Mouse (Mus musculus): ENCODE data around the gene Rilp. TPM values are rescaled to one million over a fixed set of nuclear protein-coding genes. Genes with fewer than 3 reads are reported as not detected.

Rilp gene
- polyA plus RNA-seq, 1 experiment from 2014 or later = 0.27 TPM

GRCm38 (mm10) chr11:75538970-75539299, 29.0 kb downstream of the Rilp start:
- no peaks in the 10 kb centered on the region for H3K27me3 ChIP-seq (ENCODE audit: control insufficient read depth, insufficient read depth, low read length)
- H3K9ac ChIP-seq (replicated peaks; ENCODE audit: low read length) = no peak overlapping the region
- 90% methylated on average over 13 of the region's 13 CpGs for whole genome bisulfite sequencing
- H3K4me1 ChIP-seq (ENCODE audit: control insufficient read depth, insufficient read depth, low read length) = 0 out of 2 replicates have a peak, but pooled peaks cover 3% of the 10 kb centered on the region
- no peaks in the 10 kb centered on the region for H3K36me3 ChIP-seq (replicated peaks; ENCODE audit: control insufficient read depth, insufficient read depth, low read depth, low read length)
- H3K9me3 ChIP-seq (replicated peaks; ENCODE audit: control insufficient read depth, low read length) = no peaks in the 10 kb centered on the region
- H3K4me3 ChIP-seq (ENCODE audit: low read depth, low read length) = no peak overlapping the region
- H3K27ac ChIP-seq (replicated peaks; ENCODE audit: low read depth, low read length) = no peak overlapping the region
- H3K4me2 ChIP-seq (ENCODE audit: low read depth, low read length) = no peak overlapping the region
- DNase-seq (ENCODE audit: low spot score) (no peak), ATAC-seq (replicated peaks; ENCODE audit: insufficient number of reproducible peaks, low FRiP score, low TSS enrichment, low read depth) (no peak)

- DNase-seq (ENCODE audit: low spot score) = no peak
- 68% methylated on average over 8 of the region's 8 CpGs for WGBS
- ATAC-seq (replicated peaks; ENCODE audit: insufficient number of reproducible peaks, low FRiP score, low TSS enrichment, low read depth) = no peak
- Histone ChIP-seq H3K27ac (replicated peaks; ENCODE audit: low read depth, low read length) (no peak overlapping the region), H3K4me2 (ENCODE audit: low read depth, low read length) (no peak overlapping the region), H3K4me3 (ENCODE audit: low read depth, low read length) (no peak overlapping the region), H3K36me3 (replicated peaks; ENCODE audit: control insufficient read depth, insufficient read depth, low read depth, low read length) (no peaks in the 10 kb centered on the region), H3K27me3 (ENCODE audit: control insufficient read depth, insufficient read depth, low read length) (no peaks in the 10 kb centered on the region), H3K4me1 (ENCODE audit: control insufficient read depth, insufficient read depth, low read length) (0 out of 2 replicates have a peak, but pooled peaks cover 3% of the 10 kb centered on the region), H3K9ac (replicated peaks; ENCODE audit: low read length) (no peak overlapping the region), H3K9me3 (replicated peaks; ENCODE audit: control insufficient read depth, low read length) (no peaks in the 10 kb centered on the region)
These were observed 30.3 kb downstream of the Rilp start for GRCm38 (mm10) chr11:75540209-75540608.

- Histone ChIP-seq H3K9ac (replicated peaks; ENCODE audit: low read length) (no peak overlapping the region), H3K9me3 (replicated peaks; ENCODE audit: control insufficient read depth, low read length) (no peaks in the 10 kb centered on the region), H3K4me2 (ENCODE audit: low read depth, low read length) (no peak overlapping the region), H3K4me3 (ENCODE audit: low read depth, low read length) (no peak overlapping the region), H3K27ac (replicated peaks; ENCODE audit: low read depth, low read length) (0 out of 2 replicates have a peak overlapping the region, but pooled peaks have one; percentile 11), H3K36me3 (replicated peaks; ENCODE audit: control insufficient read depth, insufficient read depth, low read depth, low read length) (no peaks in the 10 kb centered on the region), H3K4me1 (ENCODE audit: control insufficient read depth, insufficient read depth, low read length) (0 out of 2 replicates have a peak, but pooled peaks cover 3% of the 10 kb centered on the region), H3K27me3 (ENCODE audit: control insufficient read depth, insufficient read depth, low read length) (no peaks in the 10 kb centered on the region)
- 72% methylated on average over 19 of the region's 19 CpGs for WGBS
- ATAC-seq (replicated peaks; ENCODE audit: insufficient number of reproducible peaks, low FRiP score, low TSS enrichment, low read depth) = no peak
- no peak for DNase-seq (ENCODE audit: low spot score)
These were observed 31.1 kb downstream of the Rilp start for GRCm38 (mm10) chr11:75540710-75541581.

GRCm38 (mm10) chr11:75544713-75545112, 34.8 kb downstream of the Rilp start:
- no peak for ATAC-seq (replicated peaks; ENCODE audit: insufficient number of reproducible peaks, low FRiP score, low TSS enrichment, low read depth)
- H3K27me3 ChIP-seq (ENCODE audit: control insufficient read depth, insufficient read depth, low read length) = no peaks in the 10 kb centered on the region
- no peak overlapping the region for H3K4me2 ChIP-seq (ENCODE audit: low read depth, low read length)
- H3K4me1 ChIP-seq (ENCODE audit: control insufficient read depth, insufficient read depth, low read length) = peaks cover 2% of the 10 kb centered on the region; the same call in 1 of the 2 replicates
- WGBS = 93% methylated on average over 9 of the region's 9 CpGs
- DNase-seq (ENCODE audit: low spot score) = no peak
- H3K9ac ChIP-seq (replicated peaks; ENCODE audit: low read length) = no peak overlapping the region
- H3K9me3 ChIP-seq (replicated peaks; ENCODE audit: control insufficient read depth, low read length) = no peaks in the 10 kb centered on the region
- H3K4me3 ChIP-seq (ENCODE audit: low read depth, low read length) = no peak overlapping the region
- H3K36me3 ChIP-seq (replicated peaks; ENCODE audit: control insufficient read depth, insufficient read depth, low read depth, low read length) = no peaks in the 10 kb centered on the region
- H3K27ac ChIP-seq (replicated peaks; ENCODE audit: low read depth, low read length) = no peak overlapping the region

GRCm38 (mm10) chr11:75546057-75546456, 36.2 kb downstream of the Rilp start:
- DNase-seq (ENCODE audit: low spot score) (no peak), ATAC-seq (replicated peaks; ENCODE audit: insufficient number of reproducible peaks, low FRiP score, low TSS enrichment, low read depth) (no peak)
- Histone ChIP-seq H3K4me1 (ENCODE audit: control insufficient read depth, insufficient read depth, low read length) (peaks cover 4% of the 10 kb centered on the region; the same call in 1 of the 2 replicates), H3K9me3 (replicated peaks; ENCODE audit: control insufficient read depth, low read length) (no peaks in the 10 kb centered on the region), H3K36me3 (replicated peaks; ENCODE audit: control insufficient read depth, insufficient read depth, low read depth, low read length) (no peaks in the 10 kb centered on the region), H3K27ac (replicated peaks; ENCODE audit: low read depth, low read length) (no peak overlapping the region), H3K4me2 (ENCODE audit: low read depth, low read length) (no peak overlapping the region), H3K27me3 (ENCODE audit: control insufficient read depth, insufficient read depth, low read length) (no peaks in the 10 kb centered on the region), H3K4me3 (ENCODE audit: low read depth, low read length) (no peak overlapping the region), H3K9ac (replicated peaks; ENCODE audit: low read length) (no peak overlapping the region)
- 73% methylated on average over 4 of the region's 4 CpGs for WGBS

- WGBS = 39% methylated on average over 5 of the region's 5 CpGs
- no peaks in the 10 kb centered on the region for H3K36me3 ChIP-seq (replicated peaks; ENCODE audit: control insufficient read depth, insufficient read depth, low read depth, low read length)
- H3K9me3 ChIP-seq (replicated peaks; ENCODE audit: control insufficient read depth, low read length) = no peaks in the 10 kb centered on the region
- H3K27ac ChIP-seq (replicated peaks; ENCODE audit: low read depth, low read length) = no peak overlapping the region
- ATAC-seq (replicated peaks; ENCODE audit: insufficient number of reproducible peaks, low FRiP score, low TSS enrichment, low read depth) (no peak), DNase-seq (ENCODE audit: low spot score) (no peak)
- no peaks in the 10 kb centered on the region for H3K27me3 ChIP-seq (ENCODE audit: control insufficient read depth, insufficient read depth, low read length)
- no peak overlapping the region for H3K4me2 ChIP-seq (ENCODE audit: low read depth, low read length)
- H3K4me1 ChIP-seq (ENCODE audit: control insufficient read depth, insufficient read depth, low read length) = peaks cover 10% of the 10 kb centered on the region; the same call in 1 of the 2 replicates
- no peak overlapping the region for H3K4me3 ChIP-seq (ENCODE audit: low read depth, low read length)
- no peak overlapping the region for H3K9ac ChIP-seq (replicated peaks; ENCODE audit: low read length)
These were observed 39.8 kb downstream of the Rilp start for GRCm38 (mm10) chr11:75549658-75550111.

GRCm38 (mm10) chr11:75550200-75550946, 40.5 kb downstream of the Rilp start:
- Histone ChIP-seq H3K27me3 (ENCODE audit: control insufficient read depth, insufficient read depth, low read length) (no peaks in the 10 kb centered on the region), H3K9ac (replicated peaks; ENCODE audit: low read length) (no peak overlapping the region), H3K27ac (replicated peaks; ENCODE audit: low read depth, low read length) (no peak overlapping the region), H3K36me3 (replicated peaks; ENCODE audit: control insufficient read depth, insufficient read depth, low read depth, low read length) (no peaks in the 10 kb centered on the region), H3K4me3 (ENCODE audit: low read depth, low read length) (no peak overlapping the region), H3K4me2 (ENCODE audit: low read depth, low read length) (no peak overlapping the region), H3K9me3 (replicated peaks; ENCODE audit: control insufficient read depth, low read length) (no peaks in the 10 kb centered on the region), H3K4me1 (ENCODE audit: control insufficient read depth, insufficient read depth, low read length) (peaks cover 10% of the 10 kb centered on the region; the same call in 1 of the 2 replicates)
- 0 out of 2 replicates have a peak, but pooled peaks have one; percentile 27 for ATAC-seq (replicated peaks; ENCODE audit: insufficient number of reproducible peaks, low FRiP score, low TSS enrichment, low read depth)
- DNase-seq (ENCODE audit: low spot score) = no peak
- 53% methylated on average over 12 of the region's 12 CpGs for WGBS
